Mouse (Mus musculus) layer of hippocampus, postnatal 36 days (tissue): ENCODE results near the gene Zc3h10. TPM values are rescaled to one million over a fixed set of nuclear protein-coding genes. Genes with fewer than 3 reads are reported as not detected.
"Not testable (repeated sequence)": the region's sequence is repeated elsewhere in the genome, so short reads cannot be mapped to it uniquely, and the experiment has no call there.

Source experiments
- DNase-seq, 2 experiments: peaks; one replicate each; pipeline ENCODE4 v3.0.0; 2022
- total RNA-seq, 2 experiments: library from RNA; stranded (reverse); gene quantifications; 2 replicates each; pipeline ENCODE4 v1.2.3; 2021

Zc3h10 gene
- total RNA-seq, 2 experiments from 2014 or later: 14.1 to 14.3 TPM

DNA sequence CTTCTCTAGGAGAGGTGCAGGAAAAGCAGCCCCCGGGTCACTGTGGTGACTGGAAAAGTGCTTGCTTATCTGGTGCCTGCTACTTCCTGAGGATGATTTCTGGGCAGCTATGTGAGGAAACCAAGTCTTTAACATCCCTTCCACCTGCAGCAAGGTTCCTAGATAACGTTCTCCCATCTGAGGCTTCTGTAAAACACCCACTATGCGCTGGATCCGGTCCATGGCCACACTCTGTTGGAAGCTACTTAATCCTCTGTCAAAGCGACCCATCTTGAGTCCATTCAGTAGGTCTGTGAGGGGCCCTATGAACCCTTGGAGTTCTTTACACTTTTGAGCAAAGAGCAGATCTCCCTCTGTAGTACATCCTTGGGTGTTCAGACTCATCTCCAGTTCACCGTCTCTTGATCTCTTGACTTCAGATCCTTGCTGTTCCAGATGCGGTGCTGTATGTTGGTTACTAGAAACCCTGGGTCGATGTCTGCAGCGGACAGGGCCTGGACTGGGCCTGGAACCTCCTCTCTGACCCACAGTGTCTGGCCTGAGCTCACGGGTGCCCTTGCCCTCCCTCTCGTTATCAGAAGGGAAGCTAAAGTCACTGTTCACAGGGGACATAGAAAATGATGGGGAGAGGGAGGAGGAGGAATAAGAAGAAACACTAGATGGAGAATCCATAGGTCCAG lies 2.7 kb upstream of the Zc3h10 start:
- DNase-seq: not testable (repeated sequence)

DNA sequence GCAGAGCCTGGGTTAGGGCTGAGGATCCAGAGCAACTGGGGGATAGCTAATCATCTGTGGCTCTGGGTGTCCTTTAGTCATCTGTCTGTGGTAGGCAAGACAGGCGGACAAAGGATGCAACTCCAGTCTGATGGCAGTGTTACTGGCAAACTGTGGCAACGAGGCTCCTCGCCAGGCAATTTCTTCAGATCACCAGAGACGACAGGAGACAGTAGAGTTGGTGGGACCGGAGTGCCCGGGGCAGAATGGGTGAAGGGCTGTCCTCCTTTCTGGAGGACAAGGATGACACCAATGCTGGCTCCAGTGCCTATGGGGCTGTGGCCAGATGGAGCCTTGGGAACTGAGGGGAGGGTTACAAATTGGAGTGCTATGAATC lies 2.1 kb upstream of the Zc3h10 start:
- peak in 1 of 2 experiments; percentile 17 for DNase-seq

DNA sequence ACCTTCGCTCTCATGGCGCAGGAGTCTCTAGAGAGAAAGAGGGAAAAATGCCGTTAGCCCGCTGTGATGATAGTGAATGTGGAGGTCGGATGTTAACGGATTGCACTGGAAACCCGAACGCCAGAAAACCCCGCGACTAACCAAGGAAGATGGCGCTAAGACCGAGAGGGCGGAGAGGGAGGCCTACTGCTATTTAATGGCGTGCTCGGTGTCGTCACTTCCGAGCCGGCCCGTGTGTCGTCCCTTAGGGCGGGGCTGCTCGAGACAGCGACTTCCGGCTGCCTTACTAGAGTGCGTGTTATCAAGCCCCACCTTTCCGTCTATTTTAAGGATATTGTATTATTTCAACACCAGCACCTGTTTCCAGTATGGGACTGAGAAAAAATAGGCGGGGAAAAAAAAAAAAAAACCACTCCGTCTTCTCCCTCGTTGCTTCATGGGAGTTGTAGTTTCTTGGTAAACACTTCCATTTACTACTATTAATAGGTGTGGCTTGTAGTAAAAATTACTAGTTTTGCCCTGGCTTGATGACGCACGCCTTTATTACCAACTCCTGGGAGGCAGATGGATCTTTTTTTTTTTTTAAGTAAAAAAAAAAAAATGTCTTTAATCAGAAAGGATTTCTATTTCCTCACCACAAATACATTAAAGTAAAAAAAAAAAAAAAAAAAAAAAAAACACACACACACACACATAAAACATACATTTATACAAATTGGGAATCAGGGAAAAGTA lies 1.5 kb upstream of the Zc3h10 start, which contains the start of gene Rpl41:
Rpl41 (minus strand) TSS at position 359 of the 735 bp plus-strand sequence.
- peak; percentile 89 to 91 for DNase-seq

DNA sequence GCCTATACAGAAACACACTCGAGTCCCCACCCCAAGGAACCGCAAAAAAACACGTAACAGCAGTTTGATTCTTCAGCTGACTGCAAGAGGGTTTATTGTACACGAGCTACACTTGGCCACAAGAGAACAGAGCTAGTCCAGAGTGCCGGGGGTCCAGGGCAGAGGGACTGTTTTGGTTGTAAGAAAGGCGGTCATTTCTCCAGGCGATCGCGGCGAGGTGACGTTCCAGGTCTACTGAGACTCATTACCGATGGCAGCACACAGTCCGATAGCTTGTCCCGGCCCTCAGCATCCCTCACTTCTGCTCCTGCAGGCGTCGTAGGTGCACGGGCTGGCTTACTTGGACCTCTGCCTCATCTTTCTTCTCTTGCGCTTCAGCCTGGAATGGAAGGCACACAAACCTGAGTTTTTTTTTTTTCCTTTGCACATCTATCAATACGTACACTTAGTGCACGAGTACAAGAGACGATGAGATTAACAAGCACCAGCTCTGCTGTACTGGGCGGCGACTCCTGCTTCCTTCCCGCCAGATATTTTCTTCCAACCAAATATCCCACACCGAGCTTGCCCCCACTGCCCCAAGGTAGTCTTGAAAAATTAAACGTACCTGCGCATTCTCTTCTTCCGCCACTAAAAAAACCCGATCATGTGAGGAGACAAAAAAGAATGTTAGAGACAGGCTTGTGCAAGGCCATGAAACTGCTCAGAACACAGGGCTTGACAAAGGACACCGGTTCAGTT lies 647 bp upstream of the Zc3h10 start:
- not testable (repeated sequence) for DNase-seq

DNA sequence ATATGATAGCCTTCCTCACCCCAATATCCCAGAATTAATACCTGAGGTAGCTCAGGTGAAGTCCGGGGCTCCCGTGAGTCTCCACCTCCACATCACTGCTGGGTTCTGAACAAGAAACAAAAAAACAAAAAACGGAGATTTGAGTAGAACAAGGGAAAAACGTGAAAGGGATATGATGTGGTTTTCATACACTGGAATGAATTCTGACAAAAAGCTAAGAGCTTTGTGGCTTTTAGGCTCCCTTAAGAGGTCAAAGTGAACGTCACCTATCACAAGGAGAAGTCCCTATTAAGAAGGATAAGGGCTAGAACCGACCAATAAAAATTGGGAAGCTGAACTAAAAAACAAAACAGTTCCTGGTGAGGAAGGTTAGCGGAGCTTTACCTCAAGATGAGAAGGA lies 787 bp downstream of the Zc3h10 start:
- no peak for DNase-seq

DNA sequence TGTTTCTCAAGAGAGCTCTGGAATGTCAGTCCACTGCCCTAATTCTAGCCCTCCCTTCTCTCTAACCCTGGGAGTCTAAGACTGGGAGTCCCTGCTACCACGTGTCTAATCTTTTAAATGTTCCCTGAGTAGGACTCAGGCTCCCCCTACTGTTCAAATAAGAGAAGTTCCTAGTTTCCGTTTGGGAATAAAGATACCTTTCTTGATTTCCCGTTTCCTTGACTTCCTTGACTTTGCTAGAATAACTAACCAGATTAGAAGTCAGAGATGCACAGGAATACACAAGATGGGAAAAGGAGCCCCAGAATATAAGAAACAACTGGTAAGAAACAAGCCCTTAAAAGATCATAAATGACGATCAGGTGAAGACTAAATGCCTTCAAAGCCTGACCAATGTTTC lies 1.2 kb downstream of the Zc3h10 start:
- no peak for DNase-seq

DNA sequence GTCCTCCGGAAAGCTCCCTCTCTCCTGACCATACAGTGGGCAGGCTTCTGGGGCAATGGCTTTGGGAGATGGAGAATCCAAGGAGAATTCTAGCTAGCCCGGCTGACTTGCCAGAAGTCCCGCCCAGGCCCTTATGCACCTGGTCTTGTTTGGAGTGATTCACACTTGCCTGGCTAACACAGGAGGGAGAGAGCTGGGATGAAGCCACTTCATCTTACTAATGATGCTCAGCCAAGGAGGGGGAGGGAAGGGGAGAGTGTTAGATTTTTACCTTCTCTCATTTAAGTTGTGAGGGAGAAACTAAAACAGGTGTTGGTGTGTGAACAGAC lies 2.0 kb downstream of the Zc3h10 start:
- no peak for DNase-seq

DNA sequence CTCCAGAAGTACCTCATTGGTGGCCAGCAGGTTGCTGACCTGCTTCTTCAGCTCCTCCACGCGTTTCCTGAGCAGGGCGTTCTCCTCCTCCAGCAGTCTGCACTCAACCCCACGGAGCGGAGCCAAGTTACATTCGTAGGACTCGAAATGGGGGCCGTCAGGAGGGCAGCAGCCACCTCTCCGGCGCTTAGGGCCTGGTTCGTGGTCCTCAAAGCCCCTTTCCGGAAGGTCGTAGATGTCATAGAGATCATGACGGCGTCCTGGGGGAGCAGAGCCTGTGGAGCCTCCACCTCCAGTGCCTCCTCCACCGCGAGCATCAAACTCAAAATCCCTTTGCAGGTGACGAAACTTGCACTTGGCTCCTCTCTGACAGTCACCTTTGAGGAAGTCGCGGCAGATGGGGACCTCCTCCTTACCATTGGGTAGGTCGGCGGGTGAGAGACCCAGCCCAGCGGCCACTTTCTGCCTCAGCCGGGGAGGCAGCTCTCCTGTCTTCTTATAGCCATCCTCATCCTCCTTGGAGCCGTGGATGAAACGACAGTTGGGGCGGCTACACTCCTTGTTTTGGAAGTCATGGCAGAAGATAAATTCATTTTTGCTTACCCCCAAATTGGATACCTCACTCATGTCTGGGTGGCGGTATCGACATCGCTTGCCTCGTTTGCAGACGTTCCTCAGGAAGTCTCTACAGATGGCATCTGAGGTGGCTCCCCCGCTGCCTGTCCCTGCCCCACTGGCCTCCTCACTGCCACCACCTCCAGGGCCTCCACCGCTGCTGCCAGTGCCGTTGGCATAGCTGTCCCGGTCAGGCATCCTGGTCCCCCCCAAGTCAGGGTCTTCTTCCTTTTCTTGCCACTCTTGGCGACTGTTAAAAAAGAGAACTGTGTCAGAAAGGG lies 2.7 kb downstream of the Zc3h10 start:
- no peak for DNase-seq

DNA sequence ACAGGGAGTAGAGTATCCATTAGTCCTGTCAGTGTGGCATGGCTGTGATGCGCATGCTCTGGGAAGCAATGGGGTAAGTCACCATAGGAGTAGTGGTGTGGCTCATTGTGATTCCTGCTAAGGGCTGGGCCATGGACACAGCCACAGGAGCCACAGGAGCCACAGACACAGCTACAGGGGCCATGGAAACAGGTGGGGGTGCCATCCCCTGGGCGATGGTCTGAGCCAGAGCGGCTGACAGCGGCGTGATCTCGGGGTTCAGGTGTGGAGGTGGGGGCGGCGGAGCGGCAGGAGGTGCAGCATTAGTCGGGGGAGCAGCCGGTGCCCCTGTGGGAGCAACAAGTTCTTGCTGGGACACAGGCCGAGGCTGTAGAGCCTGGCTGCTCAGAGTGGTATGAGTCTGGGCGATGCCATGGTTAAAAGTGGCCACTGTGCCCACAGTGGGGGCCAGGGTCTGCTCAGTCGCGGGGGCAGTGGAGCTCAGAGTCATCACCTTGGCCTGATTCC lies 3.4 kb downstream of the Zc3h10 start:
- DNase-seq: no peak

DNA sequence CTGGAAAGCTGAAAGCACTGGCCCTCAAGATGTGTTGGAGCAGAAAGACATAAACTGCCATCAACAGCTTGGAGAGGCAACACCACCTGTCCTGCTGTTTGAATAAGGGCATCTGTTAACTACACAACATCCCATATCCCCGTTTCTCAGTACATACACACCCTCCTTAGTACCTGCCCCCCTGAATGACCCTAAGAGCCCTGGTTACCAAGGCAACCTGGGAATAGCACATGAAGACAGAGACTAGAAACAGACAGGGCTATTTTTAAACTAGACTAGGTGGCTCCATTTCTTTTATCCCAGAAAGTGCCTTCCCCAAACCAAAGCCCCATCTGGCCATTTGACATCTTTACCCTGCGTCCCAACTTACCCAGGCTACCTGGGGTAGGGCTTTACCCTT lies 4.5 kb downstream of the Zc3h10 start:
- no peak for DNase-seq

DNA sequence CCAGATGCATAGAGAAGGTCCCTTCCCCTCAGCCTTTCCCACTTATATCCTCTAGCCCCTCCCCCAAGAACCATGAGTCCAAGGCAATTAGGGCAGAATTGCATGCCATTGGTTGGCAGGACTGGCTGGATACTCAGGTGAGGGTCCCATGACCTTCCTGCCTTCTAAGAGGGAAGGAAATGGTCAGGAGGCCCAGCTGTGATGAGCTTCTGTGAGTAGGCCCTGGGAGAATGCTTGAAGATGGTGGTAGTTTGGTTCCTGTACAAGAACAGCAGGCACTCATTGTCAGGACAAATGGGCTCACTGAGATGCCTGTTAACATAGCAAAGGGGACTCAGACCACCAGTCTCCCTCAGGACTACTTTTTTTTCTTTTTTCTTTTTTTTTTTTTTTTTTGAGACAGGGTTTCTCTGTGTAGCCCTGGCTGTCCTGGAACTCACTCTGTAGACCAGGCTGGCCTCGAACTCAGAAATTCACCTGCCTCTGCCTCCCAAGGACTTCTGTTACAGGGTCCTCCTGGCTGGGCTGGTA lies 9.2 kb downstream of the Zc3h10 start:
- DNase-seq: no peak

DNA sequence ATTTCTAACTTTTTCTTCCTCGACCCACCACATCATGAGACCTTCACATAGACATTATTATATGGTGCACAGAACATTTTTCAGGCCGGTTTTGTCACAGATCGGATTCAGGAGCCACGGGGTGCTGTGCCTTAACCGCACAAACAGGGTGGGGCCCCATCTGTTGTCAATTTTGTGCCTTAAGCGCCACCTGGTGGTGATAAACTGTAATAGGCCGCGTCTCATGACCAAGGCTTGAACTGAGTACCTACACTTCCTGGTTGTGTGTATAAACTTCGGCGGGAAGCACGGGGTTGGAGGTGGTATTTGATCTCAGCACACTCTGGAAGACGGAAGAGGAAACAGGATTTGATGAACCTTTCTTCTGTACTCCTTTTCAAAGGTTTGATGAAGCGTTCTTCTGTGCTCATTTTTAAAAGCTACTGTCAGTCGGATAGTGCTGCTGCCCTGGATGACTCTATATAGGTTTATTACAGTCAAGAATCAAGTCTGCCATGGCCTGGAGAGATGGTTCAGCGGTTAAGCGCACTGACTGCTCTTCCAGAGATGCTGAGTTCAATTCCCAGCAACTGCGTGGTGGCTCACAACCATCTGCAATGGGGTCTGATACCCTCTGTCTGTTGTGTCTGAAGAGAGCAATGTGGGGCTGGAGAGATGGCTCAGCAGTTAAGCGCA lies 11.2 kb downstream of the Zc3h10 start:
- peak; percentile 84 for DNase-seq

DNA sequence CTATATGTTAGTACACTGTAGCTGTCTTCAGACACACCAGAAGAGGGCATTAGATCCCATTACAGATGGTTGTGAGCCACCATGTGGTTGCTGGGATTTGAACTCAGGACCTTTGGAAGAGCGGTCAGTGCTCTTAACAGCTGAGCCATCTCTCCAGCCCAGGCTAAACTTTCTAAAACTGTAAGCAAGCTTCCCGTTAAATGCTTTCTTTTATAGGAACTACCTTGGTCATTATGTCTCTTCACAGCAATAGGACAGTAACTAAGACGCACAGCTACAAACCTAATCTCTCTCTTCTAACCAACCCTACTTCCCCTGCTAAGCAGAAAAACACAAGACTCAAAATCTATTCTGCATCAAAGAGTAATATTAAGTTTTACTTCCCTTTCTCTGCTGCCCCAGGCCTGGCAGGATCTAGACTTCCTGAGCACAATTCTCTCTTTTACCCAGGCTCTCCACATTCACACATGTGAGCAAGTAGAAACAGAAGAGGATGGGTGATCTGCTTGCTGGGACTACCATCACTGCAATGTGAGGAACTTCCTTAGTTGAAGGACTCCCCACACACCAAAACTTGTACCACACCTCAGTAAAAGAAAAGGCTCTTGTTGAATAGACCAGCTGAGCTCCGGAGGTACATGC lies 11.8 kb downstream of the Zc3h10 start:
- no peak for DNase-seq

DNA sequence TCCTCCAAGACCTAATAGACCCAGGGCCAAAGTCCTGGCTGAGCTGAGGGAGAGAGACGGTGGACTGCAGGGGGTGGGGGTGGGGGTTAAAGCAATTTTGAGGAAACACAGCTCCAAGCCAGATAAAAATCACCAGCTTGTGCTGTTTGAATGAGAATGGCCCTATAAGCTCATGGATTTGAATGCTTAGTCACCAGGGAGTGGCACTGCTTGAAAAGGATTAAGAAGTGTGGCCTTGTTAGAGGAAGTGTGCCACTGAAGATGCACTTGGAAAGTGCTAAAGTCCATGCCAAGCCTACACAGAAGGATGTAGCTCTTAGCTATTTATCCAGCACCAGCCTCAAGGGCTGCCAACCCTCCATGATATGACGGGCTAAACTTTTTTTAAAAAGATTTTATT lies 12.4 kb downstream of the Zc3h10 start:
- no peak for DNase-seq

DNA sequence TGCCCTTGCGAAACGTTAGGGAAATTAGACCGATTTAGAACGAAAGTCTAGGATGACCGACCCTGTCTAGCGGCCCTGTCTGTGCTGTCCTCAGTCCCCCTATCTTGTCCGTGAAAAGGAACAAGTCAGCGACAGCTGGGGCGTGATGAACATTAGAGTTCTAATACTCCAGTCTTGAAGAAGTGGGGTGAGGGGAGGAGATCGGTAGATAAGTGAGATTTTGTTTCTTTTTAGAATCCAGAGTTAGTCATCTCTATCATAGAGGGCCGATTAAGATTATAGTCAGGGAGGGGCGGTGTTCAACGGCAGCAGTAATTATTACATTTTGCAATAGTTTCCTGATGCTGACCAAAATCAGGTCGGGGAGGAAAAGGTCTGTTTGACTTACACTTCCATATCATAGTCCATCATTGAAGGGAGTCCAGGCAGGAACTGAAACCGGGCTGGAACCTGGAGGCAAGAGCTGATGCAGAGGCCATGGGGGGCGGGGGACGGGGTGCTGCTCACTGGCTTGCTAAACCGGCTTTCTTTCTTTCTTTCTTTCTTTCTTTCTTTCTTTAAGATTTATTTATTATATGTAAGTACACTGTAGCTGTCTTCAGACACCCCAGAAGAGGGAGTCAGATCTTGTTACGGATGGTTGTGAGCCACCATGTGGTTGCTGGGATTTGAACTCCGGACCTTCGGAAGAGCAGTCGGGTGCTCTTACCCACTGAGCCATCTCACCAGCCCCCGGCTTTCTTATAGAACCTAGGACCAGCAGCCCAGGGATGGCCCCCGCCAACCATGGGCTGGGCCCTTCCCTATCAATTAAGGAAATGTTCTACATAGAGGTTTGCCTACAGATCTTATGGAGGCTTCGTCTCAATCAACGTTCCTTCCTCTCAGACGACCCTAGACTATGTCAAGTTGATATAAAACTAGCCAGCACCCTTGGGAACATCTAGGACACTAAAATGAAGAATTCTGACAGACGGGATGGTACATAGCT lies 20.9 kb downstream of the Zc3h10 start:
- no peak for DNase-seq

DNA sequence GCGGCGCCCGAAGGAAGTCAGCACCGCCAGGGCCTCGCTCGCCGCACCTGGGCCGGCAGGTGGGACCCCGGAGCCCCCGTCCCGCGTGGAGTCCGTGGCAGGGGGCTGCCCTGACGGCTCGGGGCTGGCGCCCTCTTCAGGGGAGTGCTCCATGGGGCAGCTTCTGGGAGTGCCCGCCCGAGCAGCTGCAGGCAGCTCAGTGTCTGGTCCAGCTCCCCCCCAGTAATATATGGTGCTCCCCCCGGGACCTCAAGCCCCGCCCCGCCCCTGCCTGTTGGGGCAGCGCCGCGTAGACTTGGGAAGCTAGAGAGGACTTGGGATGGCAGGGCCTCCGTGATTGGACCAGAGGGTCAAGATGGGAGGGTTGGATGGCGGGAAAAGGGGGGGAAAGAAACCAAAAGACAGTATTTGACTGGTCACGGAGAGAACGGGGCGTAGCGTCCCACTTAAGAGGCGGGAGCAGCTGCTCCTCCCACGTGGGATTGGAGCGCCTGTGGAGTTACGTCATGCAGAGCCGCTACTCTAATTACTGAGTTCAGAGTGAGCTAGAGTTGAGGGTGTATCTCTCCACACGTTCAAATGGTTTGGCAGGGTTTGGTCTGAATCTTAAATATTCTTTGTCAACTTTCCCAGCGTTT lies 21.8 kb downstream of the Zc3h10 start, which contains the start of gene Esyt1:
Esyt1 (minus strand) TSS at position 201 of the 638 bp plus-strand sequence.
- peak; percentile 83 to 86 for DNase-seq

DNA sequence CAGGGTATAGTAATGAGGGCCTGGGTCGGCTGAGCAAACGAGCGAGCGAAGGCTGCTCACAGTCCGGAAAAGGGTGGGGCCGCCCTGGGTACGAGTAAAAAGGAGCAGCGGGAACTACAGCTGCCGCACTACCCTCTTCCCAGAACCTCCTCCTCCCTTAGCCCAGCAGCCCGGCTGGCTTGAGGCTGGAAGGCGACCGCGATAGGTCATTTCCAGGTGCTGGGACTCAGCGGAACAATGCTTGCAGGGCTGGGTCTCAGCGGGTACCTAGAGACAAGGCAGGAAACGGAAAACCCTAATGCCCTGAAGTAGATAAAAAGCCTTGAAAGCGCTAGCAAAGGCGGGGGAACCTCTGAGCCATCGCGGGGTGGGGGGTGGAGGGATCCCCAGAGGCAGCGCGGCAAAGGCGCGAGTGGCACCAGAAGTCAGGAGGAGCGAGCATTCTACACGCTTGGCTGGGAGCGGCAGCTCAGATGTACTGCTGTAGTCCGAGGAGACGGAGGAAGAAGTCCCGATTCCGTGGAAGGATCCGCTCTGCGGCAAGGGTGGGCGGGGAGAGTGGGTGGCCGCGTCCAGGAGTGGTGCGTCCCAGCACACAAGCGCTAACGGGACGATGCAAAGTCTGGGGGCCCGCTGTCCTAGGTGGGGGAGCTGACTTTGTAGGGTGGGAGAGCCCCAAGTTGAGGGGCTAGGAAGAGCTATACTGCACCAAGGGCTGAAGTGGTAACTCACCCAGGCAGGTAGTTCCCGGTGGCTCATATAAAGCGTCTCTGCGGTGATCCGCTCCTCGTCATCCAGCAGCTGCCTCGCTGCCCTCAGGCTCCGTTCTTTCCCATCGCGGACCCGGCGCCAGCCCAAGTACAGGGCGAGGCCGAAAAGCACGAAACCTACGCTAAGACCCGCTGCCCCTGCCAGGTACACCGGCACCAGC lies 22.6 kb downstream of the Zc3h10 start:
- peak in 1 of 2 experiments; percentile 29 for DNase-seq
